Mouse (Mus musculus): ENCODE data around the gene Hexim2. TPM values are rescaled to one million over a fixed set of nuclear protein-coding genes. Genes with fewer than 3 reads are reported as not detected.

The Hexim2 gene
- polyA plus RNA-seq, 1 experiment from 2014 or later = 8.3 TPM

DNA sequence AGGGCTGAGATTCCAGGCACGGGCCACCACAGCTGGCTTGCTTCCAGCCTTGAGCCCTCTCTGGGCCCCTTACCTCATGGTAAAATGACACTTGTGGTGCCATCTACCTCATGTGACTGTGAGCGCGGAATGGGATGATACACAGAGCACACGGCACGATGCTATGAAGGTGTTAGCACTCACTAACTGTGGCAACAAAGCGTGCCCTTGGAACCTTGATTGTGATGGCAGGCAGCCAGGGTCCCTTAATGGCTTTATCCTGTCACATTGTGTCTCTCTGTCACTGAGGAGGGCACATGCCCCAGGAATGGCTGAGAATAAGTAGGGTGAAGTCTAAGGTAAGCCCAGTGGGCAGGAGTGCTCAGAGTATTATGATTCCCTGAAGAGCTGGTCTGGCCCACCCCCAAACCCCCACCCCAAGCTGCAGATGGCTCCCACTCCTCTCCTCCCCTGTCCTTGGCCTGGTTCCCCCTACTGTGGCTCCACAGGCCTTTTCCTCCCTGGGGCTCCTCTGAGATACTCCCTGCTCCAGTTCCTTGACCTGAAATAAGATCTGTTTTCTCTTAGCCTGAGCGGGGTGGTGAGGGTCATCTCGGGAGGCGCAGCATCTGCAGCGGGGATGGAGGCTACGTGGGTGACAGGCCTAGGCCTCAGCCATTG lies 33.6 kb upstream of the Hexim2 start:
- ATAC-seq (replicated peaks; ENCODE audit: insufficient number of reproducible peaks, low FRiP score, low TSS enrichment, low read depth) (no peak), DNase-seq (ENCODE audit: low spot score) (no peak)
- H3K4me3 ChIP-seq (ENCODE audit: low read depth, low read length) = no peak overlapping the region
- H3K9ac ChIP-seq (replicated peaks; ENCODE audit: low read length) = no peak overlapping the region
- H3K4me1 ChIP-seq (ENCODE audit: control insufficient read depth, insufficient read depth, low read length) = no peaks in the 10 kb centered on the region; the same call in 1 of the 2 replicates
- no peaks in the 10 kb centered on the region for H3K9me3 ChIP-seq (replicated peaks; ENCODE audit: control insufficient read depth, low read length)
- peaks cover 29% of the 10 kb centered on the region for H3K27me3 ChIP-seq (ENCODE audit: control insufficient read depth, insufficient read depth, low read length)
- H3K36me3 ChIP-seq (replicated peaks; ENCODE audit: control insufficient read depth, insufficient read depth, low read depth, low read length) = no peaks in the 10 kb centered on the region
- H3K27ac ChIP-seq (replicated peaks; ENCODE audit: low read depth, low read length) = no peak overlapping the region
- H3K4me2 ChIP-seq (ENCODE audit: low read depth, low read length) = no peak overlapping the region
- 61% methylated on average over 11 of the region's 11 CpGs for WGBS

DNA sequence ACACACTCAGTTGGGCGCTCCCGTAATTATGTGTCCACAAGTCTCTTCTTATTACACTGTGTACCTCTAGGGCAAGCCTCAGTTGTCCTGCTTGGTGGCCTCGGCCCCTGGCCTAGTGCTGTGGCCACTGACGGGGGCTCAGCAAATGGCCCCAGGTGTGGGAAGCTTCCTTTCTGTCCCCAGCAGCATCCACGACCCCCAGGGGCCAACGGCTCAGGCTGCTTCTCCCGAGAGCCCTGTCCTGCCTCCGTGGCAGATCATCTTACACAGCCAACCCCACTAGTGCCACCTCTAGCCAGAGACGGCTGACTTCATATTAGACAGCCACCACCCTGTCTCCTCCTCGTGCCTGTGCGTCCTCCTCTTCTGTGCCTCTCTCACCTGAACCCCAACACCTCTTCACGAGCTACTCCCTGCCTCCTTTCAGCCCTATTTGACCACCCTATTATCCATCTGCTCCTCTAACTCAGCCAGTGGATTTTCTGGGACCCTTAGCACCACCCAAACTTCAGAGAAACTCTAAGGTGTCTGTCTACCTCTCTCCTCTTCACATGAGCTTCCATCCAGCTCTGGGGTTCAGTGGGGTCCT lies 32.8 kb upstream of the Hexim2 start:
- H3K27ac ChIP-seq (replicated peaks; ENCODE audit: low read depth, low read length) = no peak overlapping the region
- H3K9ac ChIP-seq (replicated peaks; ENCODE audit: low read length) = no peak overlapping the region
- WGBS = 41% methylated on average over 12 of the region's 12 CpGs
- H3K36me3 ChIP-seq (replicated peaks; ENCODE audit: control insufficient read depth, insufficient read depth, low read depth, low read length) = no peaks in the 10 kb centered on the region
- H3K9me3 ChIP-seq (replicated peaks; ENCODE audit: control insufficient read depth, low read length) = no peaks in the 10 kb centered on the region
- H3K4me3 ChIP-seq (ENCODE audit: low read depth, low read length) = no peak overlapping the region
- H3K4me2 ChIP-seq (ENCODE audit: low read depth, low read length) = no peak overlapping the region
- H3K27me3 ChIP-seq (ENCODE audit: control insufficient read depth, insufficient read depth, low read length) = peaks cover 29% of the 10 kb centered on the region
- ATAC-seq (replicated peaks; ENCODE audit: insufficient number of reproducible peaks, low FRiP score, low TSS enrichment, low read depth) (no peak), DNase-seq (ENCODE audit: low spot score) (no peak)
- H3K4me1 ChIP-seq (ENCODE audit: control insufficient read depth, insufficient read depth, low read length) = no peaks in the 10 kb centered on the region; the same call in 1 of the 2 replicates

DNA sequence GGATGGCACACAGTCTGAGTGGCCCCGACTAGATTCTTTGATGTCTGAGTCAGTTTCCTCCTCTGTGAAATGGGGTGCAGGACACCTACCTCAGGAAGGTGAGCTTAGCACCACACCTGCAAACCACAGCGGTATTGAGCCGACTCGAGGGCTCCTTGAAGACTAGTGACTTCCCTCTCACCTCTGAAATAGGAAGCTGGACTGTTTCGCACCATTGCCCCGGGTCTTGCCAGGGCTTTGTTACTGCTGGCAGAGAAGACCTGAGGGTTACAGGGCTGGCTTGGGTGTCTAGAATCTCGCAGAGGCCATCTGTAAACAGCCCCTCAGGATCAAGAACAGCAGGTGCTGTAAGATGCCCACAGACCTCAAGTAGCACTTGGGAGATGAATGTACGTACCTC lies 31.9 kb upstream of the Hexim2 start:
- peaks cover 29% of the 10 kb centered on the region for H3K27me3 ChIP-seq (ENCODE audit: control insufficient read depth, insufficient read depth, low read length)

DNA sequence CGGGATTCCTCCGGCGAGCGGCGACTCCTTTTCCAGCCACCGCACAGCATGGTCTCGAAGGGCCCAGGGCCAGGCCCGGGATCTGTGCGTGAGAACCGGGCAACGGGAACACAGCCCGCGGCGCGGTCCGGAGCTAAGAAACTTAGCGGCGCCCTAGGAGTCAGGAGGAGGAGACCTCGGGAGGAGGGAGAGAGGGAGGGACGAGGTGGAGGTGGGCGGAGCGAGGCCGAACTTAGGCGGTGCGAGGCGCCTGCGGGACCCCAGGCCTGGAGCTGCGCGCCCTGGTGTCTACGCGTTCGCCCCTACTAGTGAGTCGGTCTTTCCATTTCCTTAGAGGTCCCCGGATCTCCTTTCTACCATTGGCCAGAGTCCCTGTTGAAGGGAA lies 30.8 kb upstream of the Hexim2 start, which contains the start of the genes Plcd3 and Acbd4:
Gene Plcd3, minus strand, starts transcription at position 178 of the 385 bp plus-strand sequence.
Gene Acbd4, plus strand, starts transcription at position 202 of the 385 bp plus-strand sequence.
- no peak within 1 kb of the TSS for H3K27ac ChIP-seq (replicated peaks; ENCODE audit: low read depth, low read length)
- 2% methylated on average over 34 of the region's 34 CpGs for WGBS

More for the DNA sequence above, 31.9 kb upstream of the Hexim2 start:
- no peak overlapping the region for H3K27ac ChIP-seq (replicated peaks; ENCODE audit: low read depth, low read length)
- H3K4me3 ChIP-seq (ENCODE audit: low read depth, low read length) = no peak overlapping the region
- no peak overlapping the region for H3K4me2 ChIP-seq (ENCODE audit: low read depth, low read length)
- 75% methylated on average over 8 of the region's 8 CpGs for WGBS
- H3K4me1 ChIP-seq (ENCODE audit: control insufficient read depth, insufficient read depth, low read length) = no peaks in the 10 kb centered on the region; the same call in 1 of the 2 replicates
- ATAC-seq (replicated peaks; ENCODE audit: insufficient number of reproducible peaks, low FRiP score, low TSS enrichment, low read depth) (no peak), DNase-seq (ENCODE audit: low spot score) (no peak)
- H3K9me3 ChIP-seq (replicated peaks; ENCODE audit: control insufficient read depth, low read length) = no peaks in the 10 kb centered on the region
- H3K36me3 ChIP-seq (replicated peaks; ENCODE audit: control insufficient read depth, insufficient read depth, low read depth, low read length) = no peaks in the 10 kb centered on the region
- no peak overlapping the region for H3K9ac ChIP-seq (replicated peaks; ENCODE audit: low read length)

DNA sequence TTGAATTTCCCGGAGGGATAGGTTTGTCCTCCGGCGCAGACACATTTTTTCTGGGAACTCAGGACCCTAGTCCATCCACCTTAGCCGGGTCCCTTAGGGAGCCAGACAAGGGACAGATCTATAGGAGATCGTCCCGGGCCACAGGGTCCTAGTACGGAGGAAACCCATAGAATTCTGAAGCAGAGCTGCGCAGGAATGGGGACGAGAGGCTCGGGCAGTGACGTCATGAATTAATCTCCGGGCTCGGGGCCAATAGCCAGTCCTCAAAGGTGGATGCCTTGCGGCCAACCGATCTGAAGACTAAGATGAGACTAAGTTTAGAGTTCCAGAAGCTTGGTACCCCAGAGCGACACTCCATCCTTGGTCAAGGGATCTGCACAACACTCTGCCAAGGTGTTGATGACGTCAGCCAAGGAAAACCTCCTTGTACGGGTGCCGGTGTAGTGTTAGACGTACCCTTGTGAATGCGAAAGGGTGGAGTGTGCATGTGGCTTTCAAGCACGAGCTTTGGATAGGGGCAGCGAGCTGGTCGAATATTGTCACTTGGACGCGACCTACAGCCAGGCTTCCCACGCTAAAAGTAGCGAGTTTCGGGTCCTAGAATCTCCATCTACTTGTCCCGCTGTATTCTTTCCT lies 30.2 kb upstream of the Hexim2 start:
- no peaks in the 10 kb centered on the region; the same call in 1 of the 2 replicates for H3K4me1 ChIP-seq (ENCODE audit: control insufficient read depth, insufficient read depth, low read length)
- H3K27ac ChIP-seq (replicated peaks; ENCODE audit: low read depth, low read length) = no peak overlapping the region
- H3K27me3 ChIP-seq (ENCODE audit: control insufficient read depth, insufficient read depth, low read length) = peaks cover 29% of the 10 kb centered on the region

More for the DNA sequence above, 30.8 kb upstream of the Hexim2 start, which contains the start of the genes Plcd3 and Acbd4:
- DNase-seq (ENCODE audit: low spot score) = peak; percentile 81
- peak within 1 kb of the TSS; percentile 51 for H3K4me3 ChIP-seq (ENCODE audit: low read depth, low read length)
- peak within 1 kb of the TSS; percentile 66 for H3K9ac ChIP-seq (replicated peaks; ENCODE audit: low read length)
- no peaks in the 10 kb centered on the region; the same call in 1 of the 2 replicates for H3K4me1 ChIP-seq (ENCODE audit: control insufficient read depth, insufficient read depth, low read length)
- peak within 1 kb of the TSS; percentile 87 for H3K4me2 ChIP-seq (ENCODE audit: low read depth, low read length)
- H3K36me3 ChIP-seq (replicated peaks; ENCODE audit: control insufficient read depth, insufficient read depth, low read depth, low read length) = no peaks in the 10 kb centered on the region
- ATAC-seq (replicated peaks; ENCODE audit: insufficient number of reproducible peaks, low FRiP score, low TSS enrichment, low read depth) = no peak
- no peaks in the 10 kb centered on the region for H3K9me3 ChIP-seq (replicated peaks; ENCODE audit: control insufficient read depth, low read length)
- peaks cover 29% of the 10 kb centered on the region for H3K27me3 ChIP-seq (ENCODE audit: control insufficient read depth, insufficient read depth, low read length)

DNA sequence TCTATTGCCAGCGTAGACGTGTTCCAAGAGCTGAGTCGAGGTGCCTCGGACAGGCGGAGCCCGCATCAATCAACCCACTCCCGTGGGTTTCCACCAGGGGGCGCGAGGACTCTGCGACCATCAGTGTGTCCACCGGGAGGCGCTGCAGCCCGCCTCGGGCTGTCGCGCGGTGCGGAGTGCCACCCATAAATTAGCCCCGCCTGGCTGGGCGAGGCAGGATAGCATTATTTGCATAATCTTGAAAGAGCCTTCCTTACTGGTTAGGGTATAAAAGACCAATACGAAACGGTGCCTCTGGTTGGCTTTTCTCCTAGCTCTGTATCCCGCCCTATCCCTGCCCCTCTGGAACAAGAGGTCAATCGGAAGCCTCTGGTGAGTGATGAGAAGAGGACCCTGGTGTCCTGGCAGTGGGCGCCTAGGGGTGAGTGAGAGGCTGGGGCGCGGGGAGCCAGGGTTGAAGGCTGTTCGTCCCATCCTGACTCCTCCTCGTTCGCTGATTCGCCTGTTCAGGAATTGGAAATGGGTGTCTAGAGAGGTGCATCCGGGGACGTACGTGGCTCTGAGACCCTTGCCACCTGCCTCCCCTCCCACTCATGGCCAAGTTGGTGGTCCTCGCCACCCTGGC lies 29.4 kb upstream of the Hexim2 start:
- Histone ChIP-seq H3K4me2 (ENCODE audit: low read depth, low read length) (peak overlapping the region; percentile 87), H3K36me3 (replicated peaks; ENCODE audit: control insufficient read depth, insufficient read depth, low read depth, low read length) (no peaks in the 10 kb centered on the region), H3K9me3 (replicated peaks; ENCODE audit: control insufficient read depth, low read length) (no peaks in the 10 kb centered on the region), H3K4me1 (ENCODE audit: control insufficient read depth, insufficient read depth, low read length) (no peaks in the 10 kb centered on the region), H3K27ac (replicated peaks; ENCODE audit: low read depth, low read length) (no peak overlapping the region), H3K9ac (replicated peaks; ENCODE audit: low read length) (peak overlapping the region; percentile 41), H3K4me3 (ENCODE audit: low read depth, low read length) (peak overlapping the region; percentile 36), H3K27me3 (ENCODE audit: control insufficient read depth, insufficient read depth, low read length) (peaks cover 25% of the 10 kb centered on the region)
- WGBS = under 1% methylated on average over 35 of the region's 35 CpGs
- DNase-seq (ENCODE audit: low spot score) (peak; percentile 95), ATAC-seq (replicated peaks; ENCODE audit: insufficient number of reproducible peaks, low FRiP score, low TSS enrichment, low read depth) (peak; percentile 75)

More for the DNA sequence above, 30.2 kb upstream of the Hexim2 start:
- Histone ChIP-seq H3K9ac (replicated peaks; ENCODE audit: low read length) (peak overlapping the region; percentile 66), H3K4me3 (ENCODE audit: low read depth, low read length) (peak overlapping the region; percentile 51), H3K36me3 (replicated peaks; ENCODE audit: control insufficient read depth, insufficient read depth, low read depth, low read length) (no peaks in the 10 kb centered on the region), H3K4me2 (ENCODE audit: low read depth, low read length) (peak overlapping the region; percentile 87), H3K9me3 (replicated peaks; ENCODE audit: control insufficient read depth, low read length) (no peaks in the 10 kb centered on the region)
- ATAC-seq (replicated peaks; ENCODE audit: insufficient number of reproducible peaks, low FRiP score, low TSS enrichment, low read depth) (no peak), DNase-seq (ENCODE audit: low spot score) (peak; percentile 56)
- WGBS = 2% methylated on average over 30 of the region's 30 CpGs

DNA sequence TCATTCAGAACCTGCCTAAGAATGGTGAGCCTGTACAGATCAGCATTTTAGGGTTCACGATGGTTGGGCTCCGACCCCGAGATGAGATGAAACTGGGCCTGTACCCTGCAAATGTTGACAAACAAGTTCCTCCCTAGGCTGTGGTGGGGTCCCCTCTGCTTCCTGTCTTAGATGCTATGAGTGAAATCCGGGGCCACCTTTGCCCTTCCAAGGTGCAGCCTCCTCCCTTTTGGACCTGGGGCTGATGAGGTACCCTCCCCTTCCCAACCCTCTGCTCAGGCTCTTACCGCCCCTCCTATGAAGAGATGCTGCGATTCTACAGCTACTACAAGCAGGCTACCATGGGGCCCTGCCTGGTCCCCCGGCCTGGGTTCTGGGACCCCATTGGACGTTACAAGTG lies 28.6 kb upstream of the Hexim2 start:
- Histone ChIP-seq H3K4me1 (ENCODE audit: control insufficient read depth, insufficient read depth, low read length) (no peaks in the 10 kb centered on the region), H3K4me3 (ENCODE audit: low read depth, low read length) (no peak overlapping the region), H3K9ac (replicated peaks; ENCODE audit: low read length) (no peak overlapping the region), H3K9me3 (replicated peaks; ENCODE audit: control insufficient read depth, low read length) (no peaks in the 10 kb centered on the region), H3K27me3 (ENCODE audit: control insufficient read depth, insufficient read depth, low read length) (peaks cover 22% of the 10 kb centered on the region), H3K27ac (replicated peaks; ENCODE audit: low read depth, low read length) (no peak overlapping the region), H3K36me3 (replicated peaks; ENCODE audit: control insufficient read depth, insufficient read depth, low read depth, low read length) (no peaks in the 10 kb centered on the region), H3K4me2 (ENCODE audit: low read depth, low read length) (no peak overlapping the region)
- 59% methylated on average over 8 of the region's 8 CpGs for WGBS
- no peak for DNase-seq (ENCODE audit: low spot score)
- ATAC-seq (replicated peaks; ENCODE audit: insufficient number of reproducible peaks, low FRiP score, low TSS enrichment, low read depth) = no peak
